ENCODE assay signal across 22 mouse cellular contexts in the genomic region with DNA sequence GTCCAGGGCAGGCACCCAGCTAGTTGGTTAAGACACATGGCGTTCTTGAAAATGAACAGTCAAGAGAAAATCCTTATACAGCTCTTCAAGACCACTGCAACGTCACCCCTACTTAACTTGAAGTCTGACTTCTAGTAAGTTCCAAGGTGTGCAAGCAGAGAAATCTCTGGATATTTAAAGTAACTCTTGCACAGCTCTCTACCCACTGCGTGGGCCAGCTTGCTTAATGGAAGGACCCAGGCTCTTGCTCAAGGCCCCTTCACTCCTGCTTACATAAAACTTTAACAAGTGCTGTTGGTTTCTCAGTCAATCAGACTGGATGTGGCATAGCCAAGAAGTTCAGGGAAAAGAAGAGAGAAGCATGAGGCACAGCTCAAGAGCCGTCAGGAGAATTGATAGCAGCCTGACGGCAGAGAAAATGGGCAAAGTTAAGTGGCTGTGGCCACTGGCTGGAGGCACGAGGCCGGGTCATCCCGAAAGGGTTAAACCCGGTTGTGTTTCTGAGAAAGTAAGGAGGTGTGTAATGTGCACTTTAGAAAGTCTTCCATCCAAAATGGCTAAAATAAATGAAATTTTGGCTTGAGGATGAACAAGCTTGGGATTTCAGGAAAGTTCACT.
DNase-seq lines count a peak whose midpoint lies in the region; ATAC-seq and TF ChIP-seq lines count a peak whose summit lies in the region.
"Had no signal": no experiment of that assay in that cellular context is flagged by ENCODE, and none has a peak within 500 bp of the region (broad histone marks: within the 10 kb centered on the region; RNA-seq: fewer than 3 reads in every experiment).

No protein-coding gene starts in this region.

- no peak for TF ChIP-seq CTCF in intestine, postnatal 0 days (IDR thresholded peaks at IDR 0.05; ENCODE audit: low read depth)

- no peaks in the 10 kb centered on the region for H3K9me3 ChIP-seq in heart, embryonic 10.5 days
- H3K9me3 ChIP-seq in heart, embryonic 12.5 days (replicated peaks) = no peaks in the 10 kb centered on the region
- H3K9me3 ChIP-seq in intestine, embryonic 14.5 days (ENCODE audit: control insufficient read depth, low read length) = no peaks in the 10 kb centered on the region
- no peaks in the 10 kb centered on the region for H3K9me3 ChIP-seq in intestine, postnatal 0 days (ENCODE audit: control insufficient read depth)
- no peaks in the 10 kb centered on the region for H3K9me3 ChIP-seq in lung, embryonic 16.5 days (ENCODE audit: control insufficient read depth, low read length)
- H3K9me3 ChIP-seq: forebrain, embryonic 15.5 days; G1E; heart, embryonic 15.5 days; hindbrain, embryonic 10.5 days; hindbrain, embryonic 13.5 days had no signal

- ATAC-seq in heart, embryonic 12.5 days (ENCODE audit: insufficient number of reproducible peaks, low FRiP score) = no peak
- ATAC-seq in intestine, embryonic 14.5 days (replicated peaks; ENCODE audit: low FRiP score, low TSS enrichment, low read depth) = no peak
- no peak for ATAC-seq in intestine, postnatal 0 days
- ATAC-seq in lung, embryonic 16.5 days (ENCODE audit: low read depth) = peak; percentile 54; the same call in 1 of the 2 replicates
- ATAC-seq: forebrain, embryonic 15.5 days; hindbrain, embryonic 16.5 days; Patski had no signal

- no peaks in the 10 kb centered on the region for H3K36me3 ChIP-seq in heart, embryonic 10.5 days
- H3K36me3 ChIP-seq in heart, embryonic 12.5 days = no peaks in the 10 kb centered on the region
- no peaks in the 10 kb centered on the region for H3K36me3 ChIP-seq in intestine, embryonic 14.5 days (ENCODE audit: control insufficient read depth, insufficient read depth, low read length)
- no peaks in the 10 kb centered on the region for H3K36me3 ChIP-seq in intestine, postnatal 0 days (ENCODE audit: control insufficient read depth, insufficient read depth)
- no peaks in the 10 kb centered on the region for H3K36me3 ChIP-seq in lung, embryonic 16.5 days (ENCODE audit: control insufficient read depth, insufficient read depth, low read length)
- H3K36me3 ChIP-seq: forebrain, embryonic 15.5 days; G1E; heart, embryonic 15.5 days; hindbrain, embryonic 10.5 days; hindbrain, embryonic 13.5 days had no signal

- H3K4me2 ChIP-seq in heart, embryonic 12.5 days = no peak overlapping the region
- no peak overlapping the region for H3K4me2 ChIP-seq in intestine, embryonic 14.5 days (ENCODE audit: low read length)
- no peak overlapping the region for H3K4me2 ChIP-seq in intestine, postnatal 0 days (replicated peaks; ENCODE audit: low read depth)
- H3K4me2 ChIP-seq in lung, embryonic 16.5 days (ENCODE audit: low read depth, low read length) = no peak overlapping the region
- H3K4me2 ChIP-seq: forebrain, embryonic 15.5 days; heart, embryonic 15.5 days; hindbrain, embryonic 13.5 days had no signal

- H3K9ac ChIP-seq in heart, embryonic 12.5 days = no peak overlapping the region
- H3K9ac ChIP-seq in intestine, embryonic 14.5 days (ENCODE audit: low read length) = no peak overlapping the region
- no peak overlapping the region for H3K9ac ChIP-seq in intestine, postnatal 0 days (ENCODE audit: low read depth, low read length)
- H3K9ac ChIP-seq in lung, embryonic 16.5 days (ENCODE audit: low read length) = no peak overlapping the region
- H3K9ac ChIP-seq: forebrain, embryonic 15.5 days; heart, embryonic 15.5 days had no signal

- peaks cover 22% of the 10 kb centered on the region for H3K4me1 ChIP-seq in heart, embryonic 10.5 days
- peaks cover 13% of the 10 kb centered on the region for H3K4me1 ChIP-seq in heart, embryonic 12.5 days (replicated peaks)
- peaks cover 10% of the 10 kb centered on the region; the same call in 1 of the 2 replicates for H3K4me1 ChIP-seq in intestine, embryonic 14.5 days (replicated peaks; ENCODE audit: control insufficient read depth, insufficient read depth, low read length)
- no peaks in the 10 kb centered on the region for H3K4me1 ChIP-seq in intestine, postnatal 0 days (replicated peaks; ENCODE audit: control insufficient read depth, insufficient read depth, low read length)
- no peaks in the 10 kb centered on the region for H3K4me1 ChIP-seq in lung, embryonic 16.5 days (replicated peaks; ENCODE audit: control insufficient read depth, insufficient read depth, low read length)
- H3K4me1 ChIP-seq: forebrain, embryonic 15.5 days had no signal

- H3K27ac ChIP-seq in heart, embryonic 10.5 days = peak overlapping the region; percentile 29; the same call in 1 of the 2 replicates
- H3K27ac ChIP-seq in heart, embryonic 12.5 days (ENCODE audit: poor library complexity, severe bottlenecking) = no peak overlapping the region
- H3K27ac ChIP-seq in intestine, embryonic 14.5 days (ENCODE audit: low read depth) = no peak overlapping the region
- no peak overlapping the region for H3K27ac ChIP-seq in intestine, postnatal 0 days (ENCODE audit: low read depth, low read length)
- no peak overlapping the region for H3K27ac ChIP-seq in lung, embryonic 16.5 days (ENCODE audit: low read length)
- H3K27ac ChIP-seq: forebrain, embryonic 15.5 days; hindbrain, embryonic 10.5 days; hindbrain, embryonic 13.5 days had no signal

- H3K4me3 ChIP-seq in heart, embryonic 10.5 days = 0 out of 2 replicates have a peak overlapping the region, but pooled peaks have one; percentile 8
- no peak overlapping the region for H3K4me3 ChIP-seq in heart, embryonic 12.5 days
- H3K4me3 ChIP-seq in intestine, embryonic 14.5 days (ENCODE audit: low read depth, low read length) = no peak overlapping the region
- H3K4me3 ChIP-seq in intestine, postnatal 0 days (ENCODE audit: low read depth, low read length) = no peak overlapping the region
- no peak overlapping the region for H3K4me3 ChIP-seq in lung, embryonic 16.5 days (ENCODE audit: low read length)
- H3K4me3 ChIP-seq: forebrain, embryonic 15.5 days; heart, embryonic 15.5 days; hindbrain, embryonic 10.5 days; hindbrain, embryonic 13.5 days had no signal

- peak; percentile 54 for DNase-seq in heart, embryonic 10.5 days (ENCODE audit: low spot score)
- peak; percentile 40 for DNase-seq in intestine, embryonic 14.5 days (ENCODE audit: low spot score)
- no peak for DNase-seq in lung, adult 18-20 months
- DNase-seq in retina, postnatal 1 day = no peak
- DNase-seq: adrenal gland, postnatal 10 days; adrenal gland, postnatal 36 days; B cell, adult 2 months; cerebellum, adult 18-20 months; cerebellum, adult 9-10 months; gastrocnemius, postnatal 25 days; heart, postnatal 36 days had no signal

- 71% methylated on average over 9 of the region's 9 CpGs for WGBS in heart, embryonic 10.5 days
- WGBS in heart, embryonic 12.5 days = 70% methylated on average over 9 of the region's 9 CpGs
- WGBS in intestine, embryonic 14.5 days = 77% methylated on average over 9 of the region's 9 CpGs
- WGBS in intestine, postnatal 0 days = 85% methylated on average over 9 of the region's 9 CpGs
- WGBS in lung, embryonic 16.5 days = 42% methylated on average over 9 of the region's 9 CpGs

- H3K27me3 ChIP-seq in heart, embryonic 10.5 days (ENCODE audit: insufficient read depth, poor library complexity, severe bottlenecking) = 0 out of 2 replicates have a peak, but pooled peaks cover 4% of the 10 kb centered on the region
- no peaks in the 10 kb centered on the region for H3K27me3 ChIP-seq in heart, embryonic 12.5 days (replicated peaks)
- H3K27me3 ChIP-seq in intestine, embryonic 14.5 days (replicated peaks; ENCODE audit: control insufficient read depth, insufficient read depth, low read length) = no peaks in the 10 kb centered on the region
- no peaks in the 10 kb centered on the region; the same call in 1 of the 2 replicates for H3K27me3 ChIP-seq in intestine, postnatal 0 days (replicated peaks; ENCODE audit: control insufficient read depth, insufficient read depth, low read length)
- H3K27me3 ChIP-seq in lung, embryonic 16.5 days (ENCODE audit: control insufficient read depth, insufficient read depth, low read depth, low read length) = peaks cover 3% of the 10 kb centered on the region; the same call in 1 of the 2 replicates
- H3K27me3 ChIP-seq: CH12.LX; forebrain, embryonic 15.5 days; heart, embryonic 15.5 days had no signal

Comparison
In these comparisons a context has a peak if more than half of its experiments do, and no peak if none do; other contexts are left out.
1. DNase-seq: peak in heart, embryonic 10.5 days (single experiment) and intestine, embryonic 14.5 days (single experiment); none in lung, adult 18-20 months (0 of 2) and retina, postnatal 1 day (single experiment).